Mouse (Mus musculus) C2C12 (cell line): Measurements from ENCODE around the gene Prph. TPM values are rescaled to one million over a fixed set of nuclear protein-coding genes. Genes with fewer than 3 reads are reported as not detected.

ENCODE experiments used
- H3K27me3 ChIP-seq: one replicate; pipeline ENCODE4 v1.6.1; 2011; ENCODE audit not compliant: control insufficient read depth, insufficient read depth, insufficient read length
- H3K36me3 ChIP-seq: one replicate; pipeline ENCODE4 v1.6.1; 2011; ENCODE audit not compliant: control insufficient read depth, insufficient read depth
- H3K4me3 ChIP-seq: one replicate; pipeline ENCODE4 v1.5.1; 2011; ENCODE audit warnings: mild to moderate bottlenecking, control low read depth; ENCODE audit not compliant: poor library complexity, insufficient read depth, severe bottlenecking
- H3K79me2 ChIP-seq: one replicate; pipeline ENCODE4 v1.6.1; 2011; ENCODE audit not compliant: control insufficient read depth, insufficient read depth
- H3K79me3 ChIP-seq: one replicate; pipeline ENCODE4 v1.6.1; 2011; ENCODE audit warnings: low read depth, control low read depth
- H3ac ChIP-seq: one replicate; pipeline ENCODE3; 2011; ENCODE audit warnings: low read depth; ENCODE audit not compliant: control insufficient read depth, insufficient read length
- CEBPB ChIP-seq: IDR thresholded peaks from one replicate; pipeline ENCODE4 v1.6.1; 2011; ENCODE audit warnings: low read depth, mild to moderate bottlenecking, control low read depth, moderate library complexity
- CTCF ChIP-seq: IDR thresholded peaks from one replicate; pipeline ENCODE4 v1.5.1; 2011; ENCODE audit not compliant: control insufficient read depth, insufficient read depth, insufficient read length
- FOSL1 ChIP-seq: IDR thresholded peaks from one replicate; pipeline ENCODE4 v1.8.0; 2011; ENCODE audit warnings: mild to moderate bottlenecking, low read length; ENCODE audit not compliant: poor library complexity, insufficient read depth, severe bottlenecking
- MAX ChIP-seq: IDR thresholded peaks from one replicate; pipeline ENCODE4 v1.6.1; 2011; ENCODE audit warnings: mild to moderate bottlenecking, control low read depth
- MYOD1 ChIP-seq: IDR thresholded peaks from one replicate; pipeline ENCODE4 v1.6.1; 2011; ENCODE audit warnings: low read depth; ENCODE audit not compliant: control insufficient read depth, insufficient read length
- MYOG ChIP-seq: IDR thresholded peaks from one replicate; pipeline ENCODE4 v1.6.1; 2011; ENCODE audit not compliant: control insufficient read depth, insufficient read length; ENCODE audit errors: extremely low read depth
- USF1 ChIP-seq: IDR thresholded peaks from one replicate; pipeline ENCODE4 v1.6.1; 2011; ENCODE audit warnings: low read depth, mild to moderate bottlenecking, control low read depth, moderate library complexity
- polyA plus RNA-seq: library from polyadenylated mRNA; unstranded; fragments of >200 nt; fragmentation: generic; extraction: Trizol; gene quantifications from one replicate; pipeline ENCODE4 v1.2.1, GENCODE M21; 2012; ENCODE audit warnings: missing spikeins

Prph gene
- polyA plus RNA-seq, 1 experiment, result 1.3 TPM

DNA sequence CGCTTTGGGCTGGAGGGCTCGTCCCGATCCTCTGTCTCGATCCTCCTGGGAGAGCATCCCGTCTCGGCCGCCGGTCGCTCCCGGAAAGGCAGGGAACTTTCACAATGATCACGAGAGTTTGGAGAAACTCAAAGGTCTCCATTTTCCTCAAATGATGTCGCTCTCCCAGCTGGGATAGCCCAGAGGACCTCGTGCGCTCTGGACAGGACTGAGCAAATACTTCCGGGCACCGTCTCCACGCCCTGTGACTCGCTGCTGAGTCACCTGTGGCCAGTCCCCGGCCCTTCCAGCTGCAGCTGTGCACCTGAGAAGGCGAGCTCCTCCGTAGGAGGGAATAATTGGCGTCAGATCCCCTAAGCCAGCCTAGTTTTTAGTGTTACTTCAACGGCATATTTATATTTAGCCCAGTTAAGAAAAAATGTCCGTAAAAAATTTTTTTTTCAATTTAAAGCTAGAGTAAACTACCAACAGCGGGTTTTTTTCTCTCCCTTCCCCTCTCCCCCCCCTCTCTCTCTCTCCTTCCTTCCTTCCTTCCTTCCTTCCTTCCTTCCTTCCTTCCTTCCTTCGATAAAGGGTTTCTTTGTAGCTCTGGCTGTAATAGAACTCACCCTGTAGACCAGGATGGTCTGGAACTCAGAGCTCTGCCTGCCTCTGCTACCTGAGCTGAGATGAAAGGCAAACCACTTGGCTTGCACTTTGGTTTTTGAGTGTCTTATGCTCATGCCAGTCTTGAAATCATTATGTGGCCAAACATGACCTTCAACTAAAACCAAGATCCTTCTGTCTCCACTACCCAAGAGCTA lies 24.2 kb upstream of the Prph start:
- peaks cover 56% of the 10 kb centered on the region for H3K79me2 ChIP-seq
- H3K79me3 ChIP-seq, result peaks cover 50% of the 10 kb centered on the region
- H3K36me3 ChIP-seq, result peaks cover 36% of the 10 kb centered on the region
- no peak for TF ChIP-seq MYOG
- no peak for TF ChIP-seq CTCF
- peak; percentile 40 for TF ChIP-seq MAX
- TF ChIP-seq MYOD1, result peak; percentile 82
- TF ChIP-seq FOSL1, result peak; percentile 93
- no peak for TF ChIP-seq CEBPB
- no peak for TF ChIP-seq USF1
- H3K4me3 ChIP-seq, result peak overlapping the region; percentile 100
- no peaks in the 10 kb centered on the region for H3K27me3 ChIP-seq
- peak overlapping the region; percentile 85 for H3ac ChIP-seq

DNA sequence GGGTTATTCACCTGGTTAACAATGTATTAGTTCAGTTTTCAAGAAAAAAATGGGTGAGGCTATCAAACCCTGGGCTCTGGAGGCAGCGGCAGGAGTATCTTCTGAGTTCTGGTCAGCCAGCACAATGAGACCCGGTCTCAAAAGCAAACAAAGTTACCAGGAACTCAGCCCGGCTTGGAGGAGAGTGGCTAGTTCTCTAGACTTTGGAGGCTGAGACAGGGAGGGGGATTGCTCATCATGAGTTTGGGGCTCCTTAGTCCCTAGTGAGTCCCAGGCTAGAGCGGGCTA lies 23.6 kb upstream of the Prph start:
- Histone ChIP-seq H3K4me3 (peak overlapping the region; percentile 100), H3K36me3 (peaks cover 42% of the 10 kb centered on the region), H3K79me2 (peaks cover 62% of the 10 kb centered on the region), H3K27me3 (no peaks in the 10 kb centered on the region), H3K79me3 (peaks cover 55% of the 10 kb centered on the region), H3ac (peak overlapping the region; percentile 83)
- TF ChIP-seq MYOD1, result no peak
- TF ChIP-seq FOSL1, result no peak

GRCm38 (mm10) chr15:99032041-99032725 lies 22.8 kb upstream of the Prph start:
- peaks cover 48% of the 10 kb centered on the region for H3K36me3 ChIP-seq
- peaks cover 60% of the 10 kb centered on the region for H3K79me3 ChIP-seq
- peaks cover 67% of the 10 kb centered on the region for H3K79me2 ChIP-seq
- H3K27me3 ChIP-seq, result no peaks in the 10 kb centered on the region
- peak overlapping the region; percentile 64 for H3ac ChIP-seq
- peak overlapping the region; percentile 100 for H3K4me3 ChIP-seq
- peak; percentile 1 for TF ChIP-seq CEBPB
- TF ChIP-seq MYOG, result no peak

DNA sequence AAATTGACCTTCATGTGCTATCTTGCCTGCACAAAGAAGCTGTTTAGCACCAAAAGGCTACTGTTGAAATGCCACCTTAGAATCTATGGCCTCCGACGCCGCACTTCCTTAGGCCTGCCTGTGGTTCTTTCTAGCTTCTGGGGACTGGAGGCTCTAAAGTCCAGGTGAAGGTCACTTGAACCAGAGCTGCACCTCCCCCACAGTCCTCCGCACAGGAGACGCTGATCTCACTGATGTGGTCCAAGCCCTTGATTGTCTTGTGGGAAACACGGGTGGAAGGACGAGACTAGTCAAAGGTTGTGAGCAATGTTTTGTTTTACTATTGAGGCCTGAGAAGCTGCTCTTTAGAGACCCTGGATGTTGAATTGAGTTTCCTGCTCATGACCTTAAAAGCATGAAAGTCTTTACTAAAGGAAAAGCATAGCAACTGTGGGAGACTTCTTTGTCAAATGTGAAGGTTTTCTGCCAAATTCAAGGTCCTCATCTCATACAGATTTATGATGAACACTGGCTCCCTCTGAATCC lies 22.2 kb upstream of the Prph start:
- Histone ChIP-seq H3K79me2 (peaks cover 67% of the 10 kb centered on the region), H3K4me3 (peak overlapping the region; percentile 100), H3K27me3 (no peaks in the 10 kb centered on the region), H3ac (peak overlapping the region; percentile 64), H3K79me3 (peaks cover 60% of the 10 kb centered on the region), H3K36me3 (peaks cover 48% of the 10 kb centered on the region)
- TF ChIP-seq MYOD1 (no peak), FOSL1 (no peak), MYOG (no peak), CTCF (no peak), MAX (no peak), USF1 (no peak), CEBPB (no peak)

GRCm38 (mm10) chr15:99033498-99034270 lies 21.3 kb upstream of the Prph start:
- peaks cover 56% of the 10 kb centered on the region for H3K36me3 ChIP-seq
- no peak overlapping the region for H3ac ChIP-seq
- peaks cover 60% of the 10 kb centered on the region for H3K79me3 ChIP-seq
- TF ChIP-seq USF1, result no peak
- TF ChIP-seq MAX, result peak; percentile 46
- no peak for TF ChIP-seq CTCF
- peak; percentile 79 for TF ChIP-seq FOSL1
- peaks cover 67% of the 10 kb centered on the region for H3K79me2 ChIP-seq
- peak overlapping the region; percentile 100 for H3K4me3 ChIP-seq
- H3K27me3 ChIP-seq, result no peaks in the 10 kb centered on the region

GRCm38 (mm10) chr15:99035431-99035830 lies 19.5 kb upstream of the Prph start:
- Histone ChIP-seq H3K79me3 (peaks cover 57% of the 10 kb centered on the region), H3K79me2 (peaks cover 64% of the 10 kb centered on the region), H3K27me3 (no peaks in the 10 kb centered on the region), H3K36me3 (peaks cover 60% of the 10 kb centered on the region), H3ac (no peak overlapping the region), H3K4me3 (no peak overlapping the region)
- TF ChIP-seq USF1 (no peak), CEBPB (no peak), FOSL1 (no peak), MAX (no peak), CTCF (no peak), MYOD1 (no peak), MYOG (no peak)
